Comparison of ENCODE assay signal across 17 mouse cellular contexts in genomic region chr13:95893166-95893565, GRCm38 (mm10). TPM values are rescaled to one million over a fixed set of nuclear protein-coding genes. Genes with fewer than 3 reads are reported as not detected.
DNase-seq lines count a peak whose midpoint lies in the region; ATAC-seq lines count a peak whose summit lies in the region.
"Had no signal": no experiment of that assay in that cellular context is flagged by ENCODE, and none has a peak within 500 bp of the region (broad histone marks: within the 10 kb centered on the region; RNA-seq: fewer than 3 reads in every experiment).

No protein-coding gene starts in this region.

- ATAC-seq in forebrain, embryonic 13.5 days, result no peak
- no peak for ATAC-seq in forebrain, embryonic 14.5 days
- ATAC-seq in liver, embryonic 11.5 days (replicated peaks; ENCODE audit: low FRiP score), result no peak
- ATAC-seq in limb, embryonic 13.5 days (ENCODE audit: low FRiP score, low read depth), result no peak
- ATAC-seq: intestine, embryonic 15.5 days had no signal

- H3K4me2 ChIP-seq in forebrain, embryonic 13.5 days, result peak overlapping the region; percentile 97; the same call in 1 of the 2 replicates
- H3K4me2 ChIP-seq in forebrain, embryonic 14.5 days (ENCODE audit: low read length), result no peak overlapping the region
- H3K4me2 ChIP-seq in liver, embryonic 11.5 days, result peak overlapping the region; percentile 100
- peak overlapping the region; percentile 11; the same call in 1 of the 2 replicates for H3K4me2 ChIP-seq in limb, embryonic 13.5 days (replicated peaks)

- DNase-seq in forebrain, embryonic 14.5 days (ENCODE audit: low spot score), result no peak
- DNase-seq in liver, embryonic 11.5 days (ENCODE audit: low spot score), result no peak
- no peak for DNase-seq in liver
- DNase-seq in ES-CJ7 (ENCODE audit: low read depth, low spot score), result peak; percentile 7
- no peak for DNase-seq in layer of hippocampus, adult 18-20 months (ENCODE audit: low spot score in 2 of 2)
- no peak for DNase-seq in ovary, postnatal 14 days (ENCODE audit: low spot score)
- DNase-seq: adrenal gland, adult 8-10 months; cerebellum, adult 18-20 months; heart, postnatal 14 days; spleen, adult 18-20 months had no signal

- no peak overlapping the region for H3K9ac ChIP-seq in forebrain, embryonic 13.5 days
- H3K9ac ChIP-seq in forebrain, embryonic 14.5 days (ENCODE audit: low read length), result no peak overlapping the region
- H3K9ac ChIP-seq in liver, embryonic 11.5 days (ENCODE audit: low read depth, low read length), result no peak overlapping the region
- H3K9ac ChIP-seq in limb, embryonic 13.5 days, result no peak overlapping the region

- H3K27ac ChIP-seq in forebrain, embryonic 13.5 days, result no peak overlapping the region
- H3K27ac ChIP-seq in forebrain, embryonic 14.5 days (ENCODE audit: low read depth, low read length), result no peak overlapping the region
- H3K27ac ChIP-seq in liver, embryonic 11.5 days (ENCODE audit: low read depth, low read length), result no peak overlapping the region
- H3K27ac ChIP-seq in limb, embryonic 13.5 days, result no peak overlapping the region
- H3K27ac ChIP-seq: forebrain, embryonic 15.5 days; neural tube, embryonic 15.5 days had no signal

- WGBS in forebrain, embryonic 13.5 days, result 90% methylated on average over 4 of the region's 4 CpGs
- 86% methylated on average over 4 of the region's 4 CpGs for WGBS in forebrain, embryonic 14.5 days
- 88% methylated on average over 4 of the region's 4 CpGs for WGBS in liver, embryonic 11.5 days
- 93% methylated on average over 4 of the region's 4 CpGs for WGBS in limb, embryonic 13.5 days

- H3K36me3 ChIP-seq in forebrain, embryonic 13.5 days (ENCODE audit: poor library complexity, severe bottlenecking), result no peaks in the 10 kb centered on the region
- H3K36me3 ChIP-seq in forebrain, embryonic 14.5 days (ENCODE audit: control insufficient read depth, insufficient read depth, low read length), result no peaks in the 10 kb centered on the region
- H3K36me3 ChIP-seq in liver, embryonic 11.5 days (ENCODE audit: control insufficient read depth, insufficient read depth, low read length), result no peaks in the 10 kb centered on the region
- H3K36me3 ChIP-seq in limb, embryonic 13.5 days, result no peaks in the 10 kb centered on the region
- H3K36me3 ChIP-seq: embryonic facial prominence, embryonic 15.5 days; forebrain, embryonic 15.5 days; intestine, embryonic 15.5 days; neural tube, embryonic 15.5 days had no signal

- H3K9me3 ChIP-seq in forebrain, embryonic 13.5 days (replicated peaks), result no peaks in the 10 kb centered on the region
- H3K9me3 ChIP-seq in forebrain, embryonic 14.5 days (replicated peaks; ENCODE audit: control insufficient read depth, low read length), result no peaks in the 10 kb centered on the region
- no peaks in the 10 kb centered on the region for H3K9me3 ChIP-seq in liver, embryonic 11.5 days (ENCODE audit: control insufficient read depth, low read length)
- no peaks in the 10 kb centered on the region for H3K9me3 ChIP-seq in limb, embryonic 13.5 days
- H3K9me3 ChIP-seq: embryonic facial prominence, embryonic 15.5 days; forebrain, embryonic 15.5 days; G1E; intestine, embryonic 15.5 days; neural tube, embryonic 15.5 days had no signal

- no peak overlapping the region for H3K4me3 ChIP-seq in forebrain, embryonic 13.5 days
- H3K4me3 ChIP-seq in forebrain, embryonic 14.5 days (ENCODE audit: low read depth, low read length), result no peak overlapping the region
- no peak overlapping the region for H3K4me3 ChIP-seq in liver, embryonic 11.5 days (ENCODE audit: low read depth, low read length)
- no peak overlapping the region for H3K4me3 ChIP-seq in limb, embryonic 13.5 days

- peaks cover 22% of the 10 kb centered on the region for H3K4me1 ChIP-seq in forebrain, embryonic 13.5 days
- H3K4me1 ChIP-seq in forebrain, embryonic 14.5 days (ENCODE audit: control insufficient read depth, insufficient read depth, low read length), result peaks cover 8% of the 10 kb centered on the region
- peaks cover 13% of the 10 kb centered on the region for H3K4me1 ChIP-seq in liver, embryonic 11.5 days (replicated peaks; ENCODE audit: control insufficient read depth, insufficient read depth, low read length)
- H3K4me1 ChIP-seq in limb, embryonic 13.5 days, result peaks cover 19% of the 10 kb centered on the region

- 0 out of 2 replicates have a peak, but pooled peaks cover 2% of the 10 kb centered on the region for H3K27me3 ChIP-seq in forebrain, embryonic 13.5 days
- H3K27me3 ChIP-seq in forebrain, embryonic 14.5 days (replicated peaks; ENCODE audit: control insufficient read depth, insufficient read depth, low read length), result no peaks in the 10 kb centered on the region
- H3K27me3 ChIP-seq in liver, embryonic 11.5 days (replicated peaks; ENCODE audit: control insufficient read depth, insufficient read depth, low read length), result no peaks in the 10 kb centered on the region
- H3K27me3 ChIP-seq in limb, embryonic 13.5 days, result 0 out of 2 replicates have a peak, but pooled peaks cover 5% of the 10 kb centered on the region
- H3K27me3 ChIP-seq: embryonic facial prominence, embryonic 15.5 days; forebrain, embryonic 15.5 days; intestine, embryonic 15.5 days had no signal

RNA-seq across cellular contexts. Expression of gene Iqgap2, which starts 1.4 kb away (rescaled TPM):
- polyA plus RNA-seq in forebrain, embryonic 13.5 days (2015; fragmentation: Nextera tagmentation; extraction: Ambion mirVana), result 9.1 and 9.9 TPM in 2 replicates
- polyA plus RNA-seq in forebrain, embryonic 14.5 days (2014; fragmentation: Nextera tagmentation; extraction: Ambion mirVana), result 4.2 and 4.4 TPM in 2 replicates
- polyA plus RNA-seq in liver, embryonic 11.5 days (2014; fragmentation: Nextera tagmentation; extraction: Ambion mirVana), result 17.1 and 17.7 TPM in 2 replicates
- 12.6 and 13.6 TPM in 2 replicates for polyA plus RNA-seq in limb, embryonic 13.5 days (2015; fragmentation: Nextera tagmentation; extraction: Ambion mirVana)
- total RNA-seq in layer of hippocampus, adult 18-20 months (2021), result 10 to 100 TPM; 86.1 to 90.8 TPM
